Mouse (Mus musculus): ENCODE data around the gene Timm29.
A peak's percentile ranks its signal among the peaks of the same experiment; 100 is the strongest.

Gene Timm29

DNA sequence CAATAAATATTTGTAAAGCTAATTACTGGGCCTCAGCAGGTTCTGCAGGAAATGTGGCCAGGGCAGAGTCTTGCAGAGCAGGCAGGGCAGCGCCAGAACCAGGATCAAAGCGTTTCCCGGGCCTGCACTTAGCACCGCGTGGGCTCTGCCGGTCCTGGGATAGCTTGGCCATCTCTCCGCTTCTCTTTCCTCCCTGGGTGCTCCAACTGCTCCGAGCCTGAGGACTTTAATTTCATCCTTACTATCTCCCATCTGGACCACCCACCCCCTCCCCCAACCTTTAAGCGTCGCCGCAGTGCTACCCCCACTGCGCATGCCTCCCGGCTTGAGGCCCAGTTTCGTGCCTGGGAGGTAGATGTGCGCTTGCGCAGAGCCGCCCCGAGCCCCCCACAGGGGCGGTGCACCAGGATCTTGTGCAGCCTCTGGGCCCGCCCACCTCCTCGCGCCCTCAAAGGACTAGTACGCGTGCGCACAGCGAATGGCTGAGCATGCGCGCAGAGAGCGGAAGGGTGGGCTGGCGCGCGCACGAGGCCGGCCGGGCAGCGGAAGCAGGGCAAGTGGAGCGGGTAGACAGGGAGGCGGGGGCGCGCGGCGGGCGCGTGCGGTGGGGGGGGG is 23.2 kb downstream of the Timm29 start, which contains the start of gene Smarca4:
Gene Smarca4, plus strand, starts transcription at position 553 of the 615 bp plus-strand sequence.
- DNase-seq (ENCODE audit: low read depth in 2 of 2, low spot score in 2 of 2) = peak; percentile 99

DNA sequence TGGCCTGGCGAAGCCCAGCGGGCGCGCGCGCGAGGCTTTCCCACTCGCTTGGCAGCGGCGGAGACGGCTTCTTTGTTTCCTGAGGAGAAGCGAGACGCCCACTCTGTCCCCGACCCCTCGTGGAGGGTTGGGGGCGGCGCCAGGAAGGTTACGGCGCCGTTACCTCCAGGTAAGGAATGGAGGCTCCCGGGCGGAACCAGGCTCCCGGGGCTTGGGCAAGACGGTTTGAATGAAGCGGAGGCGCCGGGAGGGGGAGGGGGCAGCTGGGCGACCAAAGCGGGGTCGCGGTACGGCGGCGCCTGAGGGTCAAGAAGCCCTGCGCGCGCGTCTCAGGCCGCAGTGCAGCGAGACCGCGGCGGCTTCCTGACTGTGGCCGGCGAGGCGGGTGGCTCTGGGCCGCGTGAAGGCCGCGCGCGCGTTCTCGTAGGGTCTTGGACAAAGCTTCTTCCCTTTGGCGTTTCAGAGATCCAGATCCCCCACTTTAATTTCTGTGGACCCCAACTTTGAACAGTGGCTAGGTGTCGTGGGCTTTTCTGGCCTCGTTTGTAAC is 23.8 kb downstream of the Timm29 start:
- no peak for DNase-seq (ENCODE audit: low read depth in 2 of 2, low spot score in 2 of 2)

DNA sequence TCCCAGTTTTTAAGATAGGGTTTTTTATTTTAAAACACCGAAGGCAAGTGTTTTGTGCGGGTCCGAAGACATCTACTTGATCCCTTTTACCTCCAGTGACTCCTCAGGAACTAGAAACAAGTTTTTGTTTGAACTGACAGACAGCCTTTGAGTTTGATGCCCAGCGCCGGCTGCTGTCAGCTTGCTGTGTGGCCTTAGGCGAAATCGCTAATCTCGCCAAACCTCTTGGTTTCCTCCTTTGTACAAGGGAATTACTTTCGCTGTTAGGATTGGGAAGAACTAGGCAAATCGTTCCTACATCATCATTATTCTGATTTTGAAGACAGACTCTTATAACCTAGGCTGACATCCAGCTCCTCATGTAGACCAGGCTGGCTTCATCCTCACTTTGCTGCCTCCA is 24.5 kb downstream of the Timm29 start:
- no peak for DNase-seq (ENCODE audit: low read depth in 2 of 2, low spot score in 2 of 2)

DNA sequence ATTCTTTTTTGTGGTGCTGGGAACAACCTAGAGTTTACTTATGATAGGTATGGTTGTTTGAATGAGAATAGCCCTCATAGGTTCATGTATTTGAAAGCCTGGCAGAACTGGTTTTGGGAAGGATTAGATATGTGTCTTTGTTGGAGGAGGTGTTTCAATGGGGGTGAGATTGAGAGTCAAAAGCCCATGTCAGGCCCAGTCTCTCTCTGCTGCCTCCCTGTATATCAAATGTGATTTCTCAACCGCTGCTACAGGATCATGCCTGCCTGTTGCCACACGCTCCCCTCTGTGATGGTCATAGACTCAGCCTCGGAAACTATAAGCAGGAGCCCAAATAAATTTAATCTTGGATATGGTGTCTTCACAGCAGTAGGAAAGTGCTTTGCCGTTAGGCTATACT is 27.7 kb downstream of the Timm29 start:
- no peak for DNase-seq (ENCODE audit: low read depth in 2 of 2, low spot score in 2 of 2)

DNA sequence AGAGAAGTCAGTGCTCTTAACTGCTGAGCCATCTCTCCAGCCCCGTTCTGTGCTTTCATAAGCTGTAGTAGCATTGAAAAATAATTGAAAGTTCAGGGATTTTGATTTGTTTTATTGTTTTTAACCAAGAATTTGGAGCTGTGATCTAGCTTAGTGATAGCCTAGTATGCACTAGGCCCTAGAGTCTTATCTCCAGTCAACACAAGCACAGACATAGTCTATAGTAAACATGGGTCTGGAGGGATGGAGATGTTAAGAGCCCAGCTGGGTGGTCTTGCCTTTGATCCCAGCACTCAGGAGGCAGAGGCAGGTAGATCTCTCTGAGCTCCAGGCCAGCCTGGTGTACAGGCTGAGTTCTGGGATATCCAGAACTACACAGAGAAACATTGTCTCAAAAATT is 30.2 kb downstream of the Timm29 start:
- DNase-seq (ENCODE audit: low read depth in 2 of 2, low spot score in 2 of 2) = no peak

DNA sequence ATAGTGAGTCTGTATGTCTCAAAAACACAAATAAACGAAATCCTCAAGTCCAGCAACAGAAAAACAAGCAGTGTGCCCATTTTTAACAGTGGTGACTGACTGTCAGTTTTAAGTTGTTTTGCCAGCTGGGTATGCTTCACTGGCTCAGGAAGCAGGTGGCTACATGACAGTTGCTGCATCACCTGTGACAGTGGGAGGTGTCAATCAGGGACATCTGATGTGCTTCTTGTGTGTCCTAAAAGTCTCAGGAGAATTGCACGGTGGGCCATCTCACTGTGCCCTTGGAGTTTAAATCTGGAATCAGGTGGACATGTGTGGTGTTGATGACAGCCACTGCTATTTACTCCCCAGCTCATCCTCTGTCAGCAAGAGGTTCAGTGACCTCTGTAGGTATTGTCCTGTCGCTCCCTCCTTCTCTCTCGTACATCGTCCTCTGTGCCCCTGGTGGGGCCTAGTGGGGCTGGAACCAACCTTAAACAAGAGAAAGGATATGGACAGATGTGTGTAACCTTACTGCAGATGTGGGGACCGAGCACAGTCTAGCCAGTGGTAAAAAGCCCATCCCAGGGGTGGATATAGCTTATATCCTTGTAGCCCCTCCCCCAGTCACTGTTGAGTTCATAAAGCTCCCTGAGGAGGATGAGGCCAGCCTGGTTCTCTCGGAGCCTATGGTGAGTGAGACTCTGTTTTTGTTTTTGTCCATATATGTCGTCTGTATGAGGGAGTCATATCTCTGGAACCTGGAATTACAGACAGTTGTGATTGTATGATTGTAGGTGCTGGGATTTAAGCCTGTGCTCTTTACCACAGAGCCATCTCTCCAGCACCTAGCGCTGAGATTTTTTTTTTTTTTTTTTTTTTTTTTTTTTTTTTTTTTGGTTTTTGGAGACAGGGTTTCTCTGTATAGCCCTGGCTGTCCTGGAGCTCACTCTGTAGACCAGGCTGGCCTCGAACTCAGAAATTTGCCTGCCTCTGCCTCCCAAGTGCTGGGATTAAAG is 33.1 kb downstream of the Timm29 start:
- DNase-seq (ENCODE audit: low read depth in 2 of 2, low spot score in 2 of 2) = no peak

DNA sequence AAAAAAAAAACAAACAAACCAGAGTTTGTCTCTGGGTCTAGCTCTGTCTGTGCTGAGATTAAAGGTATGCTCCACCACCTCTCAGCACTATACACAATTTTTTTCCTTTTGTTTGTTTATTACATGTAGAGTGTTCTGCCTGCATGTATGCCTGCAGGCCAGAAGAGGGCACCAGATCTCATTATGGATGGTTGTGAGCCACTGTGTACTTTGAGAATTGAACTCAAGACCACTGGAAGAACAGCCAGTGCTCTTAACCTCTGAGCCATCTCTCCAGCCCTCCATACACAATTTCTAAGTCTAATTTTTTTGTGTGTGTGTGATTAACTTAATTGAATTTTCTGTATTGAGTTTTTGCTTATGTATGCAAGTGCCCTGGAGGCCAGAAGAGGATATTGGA is 34.0 kb downstream of the Timm29 start:
- peak in 1 of 2 experiments; percentile 9 for DNase-seq (ENCODE audit: low read depth in 2 of 2, low spot score in 2 of 2)

DNA sequence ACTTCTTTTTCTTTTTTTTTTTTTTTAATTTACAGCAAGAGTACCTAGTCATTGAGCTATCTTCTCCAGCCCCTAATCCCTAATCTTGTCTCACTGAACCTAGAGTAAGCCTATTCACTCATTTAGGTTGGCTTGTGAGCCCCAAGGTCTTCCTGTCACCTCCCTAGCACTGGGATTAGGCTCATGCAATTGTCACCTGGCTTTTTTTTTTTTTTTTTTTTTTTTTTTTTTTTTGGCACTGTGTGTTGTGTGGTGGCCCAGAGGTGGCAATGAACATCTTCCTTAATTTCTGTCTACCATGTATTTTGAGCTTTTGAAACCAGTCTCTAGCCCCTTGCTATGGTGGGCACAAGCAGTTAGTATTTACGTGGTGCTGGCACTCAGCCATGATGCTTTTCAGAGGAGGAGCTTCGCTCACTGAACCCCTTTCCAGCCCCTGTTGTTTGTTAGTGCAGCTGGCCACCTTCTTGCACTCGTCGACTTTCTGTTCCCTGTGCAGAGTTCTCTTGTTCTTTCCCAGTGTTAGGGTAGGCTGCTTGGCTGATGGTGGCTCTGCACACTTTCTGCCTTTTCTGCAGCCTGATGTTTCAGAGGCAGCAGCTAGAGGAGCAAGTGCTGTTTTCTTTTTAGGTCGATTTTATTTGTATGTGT is 34.7 kb downstream of the Timm29 start:
- DNase-seq (ENCODE audit: low read depth in 2 of 2, low spot score in 2 of 2) = no peak

DNA sequence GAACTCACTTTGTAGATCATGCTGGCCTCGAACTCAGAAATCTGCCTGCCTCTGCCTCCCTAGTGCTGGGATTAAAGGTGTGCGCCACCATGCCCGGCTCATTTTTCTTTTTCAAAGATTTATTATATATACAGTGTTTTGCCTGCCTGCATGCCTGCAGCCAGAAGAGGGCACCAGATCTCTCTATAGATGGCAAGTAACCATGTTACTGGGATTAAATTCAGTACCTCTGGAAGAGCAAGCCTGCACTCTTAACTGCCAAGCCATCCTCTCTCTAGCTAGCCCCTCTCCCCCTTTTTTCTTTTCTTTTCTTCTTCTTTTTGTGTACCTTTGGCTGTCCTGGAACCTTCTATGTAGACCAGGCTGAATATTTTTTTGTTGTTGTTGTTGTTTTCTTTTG is 38.2 kb downstream of the Timm29 start:
- peak; percentile 15 to 48 for DNase-seq (ENCODE audit: low read depth in 2 of 2, low spot score in 2 of 2)

DNA sequence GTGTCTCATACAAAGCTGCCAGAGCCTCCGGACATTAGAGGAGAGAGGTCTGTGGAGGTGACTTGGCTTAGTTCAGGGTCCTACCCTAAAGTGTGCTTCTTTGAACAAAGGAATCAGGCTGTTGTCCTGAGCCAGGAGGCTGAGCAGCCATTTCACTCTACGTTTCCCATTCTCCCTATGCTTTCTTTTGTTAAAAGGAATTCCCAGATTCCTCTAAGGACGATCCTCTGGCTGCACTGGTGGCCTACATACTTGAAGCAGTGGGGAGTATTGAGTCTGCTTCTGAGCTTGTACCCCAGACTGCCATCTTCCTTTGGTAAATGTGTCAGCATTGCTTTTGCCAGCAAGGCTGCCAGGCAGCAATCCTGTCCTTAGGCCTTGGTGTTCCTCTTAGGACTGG is 40.6 kb downstream of the Timm29 start:
- no peak for DNase-seq (ENCODE audit: low read depth in 2 of 2, low spot score in 2 of 2)

DNA sequence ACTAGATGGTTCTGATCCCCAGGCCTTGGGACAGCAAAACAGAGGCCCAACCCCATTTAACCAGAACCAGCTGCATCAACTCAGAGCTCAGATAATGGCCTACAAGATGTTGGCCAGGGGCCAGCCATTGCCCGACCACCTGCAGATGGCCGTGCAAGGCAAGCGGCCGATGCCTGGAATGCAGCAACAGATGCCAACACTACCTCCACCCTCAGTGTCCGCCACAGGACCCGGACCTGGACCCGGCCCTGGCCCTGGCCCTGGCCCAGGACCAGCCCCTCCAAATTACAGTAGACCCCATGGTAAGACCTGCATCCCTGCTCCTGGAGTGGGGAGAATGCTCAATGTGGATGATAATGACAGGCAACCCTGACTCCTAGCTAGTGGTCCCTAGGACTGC is 43.1 kb downstream of the Timm29 start:
- DNase-seq (ENCODE audit: low read depth in 2 of 2, low spot score in 2 of 2) = no peak

DNA sequence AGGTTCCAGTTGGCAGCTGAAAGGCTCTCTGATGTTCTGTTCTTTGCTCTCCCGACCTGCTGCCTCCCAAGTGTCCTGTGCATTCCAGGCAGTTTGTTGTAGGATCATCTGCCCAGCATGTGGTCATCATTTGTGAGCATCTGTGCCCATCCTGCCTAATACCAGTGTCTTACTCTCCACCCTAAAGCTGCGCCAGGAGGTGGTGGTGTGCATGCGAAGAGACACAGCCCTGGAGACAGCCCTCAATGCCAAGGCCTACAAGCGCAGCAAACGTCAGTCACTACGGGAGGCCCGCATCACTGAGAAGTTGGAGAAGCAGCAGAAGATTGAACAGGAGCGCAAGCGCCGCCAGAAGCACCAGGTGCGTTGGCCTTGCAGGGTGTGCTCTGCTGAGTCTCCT is 46.5 kb downstream of the Timm29 start:
- DNase-seq (ENCODE audit: low read depth in 2 of 2, low spot score in 2 of 2) = no peak
